Mouse (Mus musculus): Measurements from ENCODE around the gene Adam19. TPM values are rescaled to one million over a fixed set of nuclear protein-coding genes. Genes with fewer than 3 reads are reported as not detected.

Gene Adam19
- total RNA-seq, 1 experiment, result 43.8 TPM

DNA sequence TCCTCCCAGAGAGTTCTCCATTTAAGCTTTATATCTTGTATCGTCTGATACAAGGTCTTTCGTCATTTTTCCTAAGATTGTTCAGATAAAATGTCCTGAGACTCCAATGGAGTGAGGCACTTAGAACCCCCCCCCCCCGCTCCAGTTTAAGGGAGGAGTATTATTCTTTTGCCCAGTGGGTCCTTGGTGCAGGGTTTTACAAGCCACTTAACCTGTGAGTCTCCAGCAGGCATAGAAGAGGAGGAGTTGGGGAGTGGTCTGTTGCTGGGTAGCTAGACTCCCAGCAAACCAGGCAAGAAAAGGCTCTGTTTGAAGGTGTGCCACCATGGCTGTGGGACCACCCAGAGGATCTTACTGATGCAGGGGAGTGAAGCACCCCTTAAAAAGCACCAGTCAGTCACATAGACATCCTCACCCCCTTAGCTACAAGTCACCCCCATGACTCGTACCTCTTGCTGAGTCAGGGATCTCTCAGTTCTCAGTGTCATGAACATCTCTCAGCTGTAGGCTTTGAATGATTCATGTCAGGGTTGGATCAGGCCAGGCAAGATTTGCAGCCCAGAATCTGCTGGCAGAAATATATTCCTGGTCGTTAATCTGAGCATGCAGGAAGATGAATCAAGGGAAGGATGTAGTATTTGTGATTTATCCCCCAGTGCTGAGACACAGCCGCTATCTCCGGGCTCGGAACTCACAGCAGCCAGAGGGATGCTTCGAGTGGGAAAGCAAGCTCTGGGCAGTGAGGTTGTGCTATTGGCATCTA, 59.8 kb downstream of the Adam19 start:
- Histone ChIP-seq H3K9ac (ENCODE audit: insufficient read depth, low read depth, low read length, poor library complexity, severe bottlenecking) (no peak overlapping the region; the same call in 1 of the 2 replicates), H3K36me3 (ENCODE audit: control insufficient read depth, insufficient read depth, low read length, poor library complexity, severe bottlenecking) (peaks cover 23% of the 10 kb centered on the region), H3K4me3 (ENCODE audit: insufficient read depth in 1 of 2, low read depth in 1 of 2, low read length in 2 of 2, poor library complexity in 1 of 2, severe bottlenecking in 1 of 2) (no peak overlapping the region), H3K4me1 (ENCODE audit: control insufficient read depth in 2 of 2, insufficient read depth in 2 of 2, low read length in 2 of 2, poor library complexity in 1 of 2) (peaks cover 13 to 25% of the 10 kb centered on the region in 2 experiments), H3K27ac (ENCODE audit: insufficient read depth, low read depth, low read length, poor library complexity, severe bottlenecking) (peak overlapping the region; percentile 59), H3K9me3 (ENCODE audit: control insufficient read depth, insufficient read depth, low read depth, low read length) (no peaks in the 10 kb centered on the region)
- peak; percentile 53 for DNase-seq (ENCODE audit: low read depth, low spot score)
- in situ Hi-C loops (cut with MboI; ENCODE audit: low sequenced_read_pairs in 2 of 2, unreplicated experiment in 2 of 2), result no loop called here
- TF ChIP-seq CHD2 (IDR thresholded peaks at IDR 0.05; ENCODE audit: low read depth, low read length) (no peak), MAFK (IDR thresholded peaks at IDR 0.05; ENCODE audit: insufficient read depth, low read depth, low read length) (0 out of 2 replicates have a peak, but pooled peaks have one; percentile 24)

DNA sequence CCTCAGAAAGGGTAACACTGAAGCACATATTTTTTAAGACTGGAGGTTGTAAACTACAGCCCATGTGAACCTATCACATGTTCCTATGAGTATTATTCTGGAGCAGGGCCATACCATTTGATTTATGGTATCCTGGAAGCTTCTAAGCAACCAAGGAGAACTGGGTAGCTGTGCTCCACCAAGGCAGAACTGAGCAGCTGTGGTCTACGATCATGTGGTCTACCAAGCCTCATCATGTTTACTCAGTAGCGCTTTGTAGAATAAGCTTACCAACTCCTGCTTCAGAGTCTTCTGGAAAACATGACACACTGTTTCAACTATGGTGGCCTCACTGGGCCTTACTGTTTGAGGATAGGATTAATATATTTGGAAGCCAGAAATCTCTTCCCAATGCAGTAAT, 60.7 kb downstream of the Adam19 start:
- Histone ChIP-seq H3K36me3 (ENCODE audit: control insufficient read depth, insufficient read depth, low read length, poor library complexity, severe bottlenecking) (peaks cover 26% of the 10 kb centered on the region), H3K9me3 (ENCODE audit: control insufficient read depth, insufficient read depth, low read depth, low read length) (no peaks in the 10 kb centered on the region), H3K9ac (ENCODE audit: insufficient read depth, low read depth, low read length, poor library complexity, severe bottlenecking) (no peak overlapping the region), H3K4me3 (ENCODE audit: insufficient read depth in 1 of 2, low read depth in 1 of 2, low read length in 2 of 2, poor library complexity in 1 of 2, severe bottlenecking in 1 of 2) (no peak overlapping the region), H3K4me1 (ENCODE audit: control insufficient read depth in 2 of 2, insufficient read depth in 2 of 2, low read length in 2 of 2, poor library complexity in 1 of 2) (peaks cover 15 to 33% of the 10 kb centered on the region in 2 experiments), H3K27ac (ENCODE audit: insufficient read depth, low read depth, low read length, poor library complexity, severe bottlenecking) (no peak overlapping the region)
- in situ Hi-C loops (cut with MboI; ENCODE audit: low sequenced_read_pairs in 2 of 2, unreplicated experiment in 2 of 2), result no loop called here
- no peak for TF ChIP-seq CHD2 (IDR thresholded peaks at IDR 0.05; ENCODE audit: low read depth, low read length)
- TF ChIP-seq MAFK (IDR thresholded peaks at IDR 0.05; ENCODE audit: insufficient read depth, low read depth, low read length), result no peak
- TF ChIP-seq ZC3H11A (IDR thresholded peaks at IDR 0.05; ENCODE audit: borderline replicate concordance, low read depth, low read length), result no peak
- no peak for TF ChIP-seq HCFC1 (IDR thresholded peaks at IDR 0.05; ENCODE audit: borderline replicate concordance, insufficient read depth, low read length)
- no peak for TF ChIP-seq ZNF384 (IDR thresholded peaks at IDR 0.05; ENCODE audit: low read depth, low read length)
- no peak for DNase-seq (ENCODE audit: low read depth, low spot score)

DNA sequence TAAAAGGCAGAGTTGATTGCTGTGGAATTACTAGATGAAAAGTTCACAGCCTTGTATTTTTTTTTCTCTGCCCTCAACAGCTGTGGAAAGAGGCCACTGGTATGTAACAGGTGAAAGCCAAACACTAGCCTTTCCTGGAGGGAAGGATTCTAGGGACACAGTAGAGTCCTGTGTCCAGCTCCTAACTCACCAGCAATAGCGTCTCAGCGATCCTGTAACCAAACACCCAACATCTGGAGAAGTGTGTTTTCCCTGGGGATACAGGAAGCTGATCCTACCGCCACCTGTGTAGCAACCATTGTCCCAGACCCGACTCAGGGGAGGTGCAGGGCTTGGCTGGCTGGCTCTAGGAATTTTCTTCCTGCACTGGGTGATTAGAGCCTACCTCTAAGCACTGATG, 63.8 kb downstream of the Adam19 start:
- Histone ChIP-seq H3K27ac (ENCODE audit: insufficient read depth, low read depth, low read length, poor library complexity, severe bottlenecking) (peak overlapping the region; percentile 73), H3K9me3 (ENCODE audit: control insufficient read depth, insufficient read depth, low read depth, low read length) (no peaks in the 10 kb centered on the region), H3K4me3 (ENCODE audit: insufficient read depth in 1 of 2, low read depth in 1 of 2, low read length in 2 of 2, poor library complexity in 1 of 2, severe bottlenecking in 1 of 2) (no peak overlapping the region), H3K9ac (ENCODE audit: insufficient read depth, low read depth, low read length, poor library complexity, severe bottlenecking) (no peak overlapping the region), H3K4me1 (ENCODE audit: control insufficient read depth in 2 of 2, insufficient read depth in 2 of 2, low read length in 2 of 2, poor library complexity in 1 of 2) (peaks cover 11 to 39% of the 10 kb centered on the region in 2 experiments), H3K36me3 (ENCODE audit: control insufficient read depth, insufficient read depth, low read length, poor library complexity, severe bottlenecking) (peaks cover 23% of the 10 kb centered on the region)
- in situ Hi-C loops (cut with MboI; ENCODE audit: low sequenced_read_pairs in 2 of 2, unreplicated experiment in 2 of 2), result no loop called here
- DNase-seq (ENCODE audit: low read depth, low spot score), result no peak
- TF ChIP-seq MAFK (IDR thresholded peaks at IDR 0.05; ENCODE audit: insufficient read depth, low read depth, low read length) (no peak), ZC3H11A (IDR thresholded peaks at IDR 0.05; ENCODE audit: borderline replicate concordance, low read depth, low read length) (no peak), HCFC1 (IDR thresholded peaks at IDR 0.05; ENCODE audit: borderline replicate concordance, insufficient read depth, low read length) (no peak), ZNF384 (IDR thresholded peaks at IDR 0.05; ENCODE audit: low read depth, low read length) (no peak), CHD2 (IDR thresholded peaks at IDR 0.05; ENCODE audit: low read depth, low read length) (no peak)

DNA sequence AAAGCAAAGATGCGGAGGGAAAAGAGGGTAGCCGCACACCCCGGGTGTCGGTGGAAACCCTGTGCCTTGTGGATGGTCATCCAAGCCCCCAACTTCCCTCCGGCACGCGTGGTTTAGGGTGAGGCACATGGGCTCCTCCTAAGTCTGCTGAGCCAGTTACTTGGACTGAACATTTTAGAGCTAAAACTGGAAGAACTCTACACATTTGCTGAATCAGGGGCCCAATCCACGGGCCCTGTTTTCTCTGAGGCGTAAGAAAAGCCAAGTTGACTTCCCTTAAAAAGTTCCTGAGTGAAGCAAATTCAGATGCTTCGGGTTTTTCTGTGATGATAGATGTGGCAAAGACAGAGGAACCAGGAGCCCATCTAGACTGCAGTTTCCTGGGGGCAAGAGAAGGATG, 64.3 kb downstream of the Adam19 start:
- H3K9ac ChIP-seq (ENCODE audit: insufficient read depth, low read depth, low read length, poor library complexity, severe bottlenecking), result no peak overlapping the region
- TF ChIP-seq MAFK (IDR thresholded peaks at IDR 0.05; ENCODE audit: insufficient read depth, low read depth, low read length) (no peak), ZC3H11A (IDR thresholded peaks at IDR 0.05; ENCODE audit: borderline replicate concordance, low read depth, low read length) (no peak), HCFC1 (IDR thresholded peaks at IDR 0.05; ENCODE audit: borderline replicate concordance, insufficient read depth, low read length) (no peak), ZNF384 (IDR thresholded peaks at IDR 0.05; ENCODE audit: low read depth, low read length) (no peak), CHD2 (IDR thresholded peaks at IDR 0.05; ENCODE audit: low read depth, low read length) (no peak)
- peak overlapping the region; percentile 73 for H3K27ac ChIP-seq (ENCODE audit: insufficient read depth, low read depth, low read length, poor library complexity, severe bottlenecking)
- H3K4me1 ChIP-seq (ENCODE audit: control insufficient read depth in 2 of 2, insufficient read depth in 2 of 2, low read length in 2 of 2, poor library complexity in 1 of 2), result peaks cover 11 to 36% of the 10 kb centered on the region in 2 experiments; a peak in 3 of 4 replicates
- no peaks in the 10 kb centered on the region for H3K9me3 ChIP-seq (ENCODE audit: control insufficient read depth, insufficient read depth, low read depth, low read length)
- H3K4me3 ChIP-seq (ENCODE audit: insufficient read depth in 1 of 2, low read depth in 1 of 2, low read length in 2 of 2, poor library complexity in 1 of 2, severe bottlenecking in 1 of 2), result no peak overlapping the region
- DNase-seq (ENCODE audit: low read depth, low spot score), result no peak
- in situ Hi-C loops (cut with MboI; ENCODE audit: low sequenced_read_pairs in 2 of 2, unreplicated experiment in 2 of 2), result no loop called here
- peaks cover 22% of the 10 kb centered on the region for H3K36me3 ChIP-seq (ENCODE audit: control insufficient read depth, insufficient read depth, low read length, poor library complexity, severe bottlenecking)

Measured in ES-E14 (cell line).